Mouse (Mus musculus) heart, adult 8-10 months (tissue): ENCODE measurements around the gene Bcam. TPM values are rescaled to one million over a fixed set of nuclear protein-coding genes. Genes with fewer than 3 reads are reported as not detected.
"Not testable (repeated sequence)": the region's sequence is repeated elsewhere in the genome, so short reads cannot be mapped to it uniquely, and the experiment has no call there.

Source experiments
- DNase-seq: peaks from one replicate; pipeline ENCODE4 v3.0.0; 2022; ENCODE audit warnings: low spot score
- total RNA-seq, 4 experiments: library from RNA; stranded (reverse); gene quantifications; 2 replicates each; pipeline ENCODE4 v1.2.4; 2022

Gene Bcam
- 100 to 1,000 TPM; 185 to 199 (median 197) TPM for total RNA-seq

- DNase-seq = no peak
Measured at GRCm38 (mm10) chr7:19770984-19771391, at the start of gene Bcam. Gene Bcam (minus strand): TSS chr7:19771016.

DNA sequence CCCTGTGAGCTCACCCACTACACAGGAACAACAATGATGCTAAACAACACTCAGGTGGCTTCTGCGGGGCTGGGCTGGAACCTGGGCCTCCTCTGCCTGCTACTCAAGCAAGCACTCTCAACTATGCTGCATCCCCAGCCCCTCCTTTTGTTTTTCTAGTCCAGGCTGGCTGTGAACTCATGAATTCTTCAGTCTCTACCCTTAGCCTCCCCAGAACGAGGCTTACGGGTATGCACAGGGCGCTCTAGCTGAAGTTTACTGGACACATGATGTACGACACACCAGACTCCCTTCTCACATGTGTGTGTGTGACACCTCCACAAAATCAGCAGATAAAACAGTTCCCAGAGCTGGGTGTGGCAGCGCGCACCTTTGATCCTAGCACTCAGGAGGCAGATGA lies 48.1 kb upstream of the Bcam start:
- no peak for DNase-seq

GRCm38 (mm10) chr7:19818440-19818839 lies 47.6 kb upstream of the Bcam start:
- no peak for DNase-seq

- DNase-seq = peak; percentile 68
Measured at GRCm38 (mm10) chr7:19817382-19818105, 46.7 kb upstream of the Bcam start.

DNA sequence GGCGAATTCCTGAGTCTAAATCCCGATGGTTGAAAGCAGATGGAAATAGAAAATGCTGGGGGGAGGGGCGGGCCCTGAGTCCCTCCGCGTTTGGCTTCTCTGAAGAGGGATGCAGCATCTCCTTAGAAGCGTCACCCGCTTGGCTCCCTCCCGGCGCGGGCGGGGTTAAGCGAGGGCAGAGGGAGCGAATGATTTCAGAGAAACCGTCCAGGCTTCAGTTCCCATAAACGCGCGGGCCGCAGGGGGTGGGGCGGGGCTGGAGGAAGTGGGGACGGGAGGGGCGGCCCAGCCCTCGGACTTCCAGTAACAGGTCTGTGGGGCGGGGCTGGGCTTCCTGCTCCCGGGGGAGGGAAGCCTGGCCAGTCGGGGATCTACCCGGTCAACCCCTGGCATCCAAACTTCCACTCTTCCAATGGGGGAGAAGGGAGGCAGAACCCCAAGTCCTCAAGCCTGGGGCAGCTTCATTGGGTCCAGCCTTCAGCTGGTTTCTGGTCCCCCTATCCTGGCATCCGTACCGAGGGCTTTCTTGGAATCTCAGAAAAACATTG lies 45.5 kb upstream of the Bcam start:
- peak; percentile 88 for DNase-seq

DNA sequence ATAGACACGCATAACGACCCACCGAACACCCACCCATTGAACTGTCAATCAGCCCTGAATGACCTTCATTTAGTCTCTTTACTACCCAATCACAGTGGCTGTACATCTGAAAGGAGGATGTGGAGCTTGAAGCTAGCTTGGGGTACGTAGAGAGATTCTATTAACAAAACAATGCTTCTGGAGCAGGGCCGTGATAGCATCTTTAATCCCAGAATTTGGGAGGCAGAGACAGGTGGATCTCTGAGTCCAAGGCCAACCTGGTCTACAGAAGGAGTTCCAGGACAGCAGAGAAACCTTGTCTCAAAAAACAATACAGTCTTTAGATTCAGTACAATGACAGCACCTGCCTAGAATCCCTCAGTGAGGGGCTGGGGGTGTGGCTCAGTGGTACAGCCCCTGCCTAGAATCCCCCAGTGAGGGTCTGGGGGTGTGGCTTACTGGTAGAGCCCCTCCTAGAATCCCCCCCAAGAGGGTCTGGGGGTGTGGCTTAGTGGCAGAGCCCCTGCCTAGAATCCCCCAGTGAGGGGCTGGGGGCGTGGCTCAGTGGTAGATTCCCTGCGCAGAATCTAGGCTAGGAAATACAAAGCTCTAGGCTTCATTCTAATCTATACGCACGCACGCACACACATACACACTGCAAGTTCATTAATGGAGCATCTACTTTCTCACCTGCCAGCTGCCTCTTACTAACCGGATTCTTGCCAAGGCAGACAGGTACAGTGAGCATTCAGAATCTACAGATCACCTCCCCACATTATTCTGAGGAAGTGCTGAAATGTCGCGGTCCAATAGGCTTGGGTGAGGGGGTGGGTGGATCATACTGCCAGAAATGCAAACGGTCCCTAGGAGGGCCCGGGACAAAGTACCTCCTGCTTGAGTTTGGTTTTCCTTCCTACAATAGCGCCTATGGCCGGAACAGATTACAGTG lies 44.7 kb upstream of the Bcam start:
- no peak for DNase-seq

- DNase-seq = no peak
Measured at GRCm38 (mm10) chr7:19813579-19814122, 42.8 kb upstream of the Bcam start.

- DNase-seq = no peak
Measured at GRCm38 (mm10) chr7:19813161-19813560, 42.3 kb upstream of the Bcam start.

- DNase-seq = no peak
Measured at GRCm38 (mm10) chr7:19811114-19811513, 40.3 kb upstream of the Bcam start.

DNA sequence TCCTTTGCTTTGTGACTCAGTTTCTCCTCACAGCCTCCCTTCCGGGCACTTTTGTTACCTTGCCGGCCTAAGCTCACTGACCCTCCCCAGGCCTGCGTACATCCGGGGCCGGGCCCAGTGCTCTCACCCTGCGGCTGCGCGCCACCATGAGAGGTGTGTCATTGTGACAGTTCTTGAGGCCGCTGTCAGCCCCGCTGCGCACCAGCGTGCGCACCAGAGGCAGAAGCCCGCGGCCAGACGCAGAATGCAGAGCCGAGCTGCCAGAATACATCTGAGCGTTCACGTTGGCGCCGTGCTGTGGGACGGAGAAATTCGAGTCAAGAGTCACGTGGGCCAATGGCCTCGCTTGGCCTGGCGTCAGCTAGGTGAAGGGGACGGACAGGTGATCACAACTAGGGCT lies 38.6 kb upstream of the Bcam start:
- no peak for DNase-seq

GRCm38 (mm10) chr7:19806356-19806969 lies 35.6 kb upstream of the Bcam start:
- no peak for DNase-seq

GRCm38 (mm10) chr7:19802995-19803394 lies 32.2 kb upstream of the Bcam start:
- peak; percentile 72 for DNase-seq

GRCm38 (mm10) chr7:19800764-19801163 lies 29.9 kb upstream of the Bcam start:
- DNase-seq = peak; percentile 67

GRCm38 (mm10) chr7:19796697-19797588 lies 26.1 kb upstream of the Bcam start, which contains the start of gene Cblc:
Gene Cblc (minus strand): TSS chr7:19796809.
- peak; percentile 72 for DNase-seq

DNA sequence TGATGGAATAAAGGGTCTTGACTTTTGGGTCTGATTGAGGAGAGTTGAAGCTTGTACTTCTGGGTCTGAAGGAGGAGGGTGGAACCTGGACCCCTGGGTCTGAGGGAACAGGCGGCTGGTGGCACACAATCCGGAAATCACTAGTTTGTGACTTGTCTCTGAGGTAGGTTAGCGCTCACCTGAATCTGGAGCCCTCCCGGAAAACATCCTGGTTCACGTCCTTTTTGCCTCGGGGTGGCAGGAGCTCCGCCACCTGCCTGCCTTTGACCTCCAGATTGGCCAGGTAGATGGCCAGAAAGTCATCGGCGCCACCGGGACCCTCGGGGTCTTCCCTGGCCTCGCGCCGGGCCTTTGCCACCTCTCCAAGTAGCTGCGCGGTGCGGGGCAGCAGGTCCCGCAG lies 25.4 kb upstream of the Bcam start:
- DNase-seq = no peak

DNA sequence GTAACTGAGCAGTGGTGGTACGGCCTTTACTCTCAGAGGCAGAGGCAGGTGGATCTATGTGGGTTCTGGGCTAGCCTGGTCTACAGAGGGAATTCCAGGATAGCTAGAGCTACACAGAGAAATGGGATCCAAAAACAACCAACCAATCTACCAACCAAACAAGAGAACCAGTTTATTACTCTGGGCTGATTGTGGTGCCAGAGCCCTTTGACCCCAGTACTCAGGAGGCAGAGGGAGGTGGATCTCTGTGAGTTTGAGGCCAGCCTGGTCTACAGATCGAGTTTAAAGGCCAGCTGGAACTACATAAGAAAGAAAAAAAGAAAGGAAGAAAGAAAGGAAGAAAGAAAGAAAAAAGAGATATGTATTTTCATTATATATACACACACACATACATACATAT lies 24.4 kb upstream of the Bcam start:
- no peak for DNase-seq

DNA sequence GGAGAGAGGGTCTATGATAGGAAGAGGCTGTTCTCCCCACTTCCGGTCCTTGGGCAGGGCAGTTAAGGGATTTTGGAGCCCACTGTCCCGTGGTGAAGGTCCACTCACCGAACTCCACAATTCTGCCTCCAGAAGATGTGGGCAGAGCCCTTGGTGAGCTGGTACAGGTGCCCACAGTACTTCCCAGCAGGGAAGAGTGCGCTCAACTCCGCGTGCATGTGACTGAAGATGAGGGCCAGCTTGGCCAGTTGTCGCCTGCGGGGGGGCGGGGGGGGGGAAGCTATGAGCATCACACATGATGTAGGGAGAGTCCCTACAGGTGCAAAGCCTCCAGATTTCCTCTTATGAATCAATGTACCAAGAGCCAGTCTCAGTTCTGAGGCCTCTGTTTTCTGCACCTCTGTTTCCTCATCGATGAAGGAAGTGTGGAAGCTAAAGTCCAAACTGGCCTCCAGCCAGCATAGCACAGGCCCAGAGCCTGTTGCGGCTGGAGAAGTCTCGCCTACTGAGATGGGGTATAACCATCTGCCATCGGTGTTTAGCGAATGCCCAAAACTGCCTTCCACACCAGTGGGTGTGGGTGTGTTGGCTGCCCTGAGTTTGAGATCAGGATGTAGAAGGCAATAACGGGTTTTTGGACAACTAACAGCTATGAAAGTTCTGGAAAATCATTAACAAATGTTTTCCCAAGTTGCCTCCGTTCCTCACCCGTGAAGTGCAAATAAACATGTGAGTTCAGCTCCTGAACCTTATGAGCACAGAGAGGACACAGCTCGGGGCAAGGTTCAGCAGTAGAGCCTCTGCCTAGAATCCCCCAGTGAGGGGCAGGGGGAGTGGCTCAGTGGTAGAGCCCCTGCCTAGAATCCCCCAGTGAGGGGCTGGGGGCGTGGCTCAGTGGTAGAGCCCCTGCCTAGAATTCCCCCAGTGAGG lies 22.1 kb upstream of the Bcam start:
- DNase-seq = no peak

DNA sequence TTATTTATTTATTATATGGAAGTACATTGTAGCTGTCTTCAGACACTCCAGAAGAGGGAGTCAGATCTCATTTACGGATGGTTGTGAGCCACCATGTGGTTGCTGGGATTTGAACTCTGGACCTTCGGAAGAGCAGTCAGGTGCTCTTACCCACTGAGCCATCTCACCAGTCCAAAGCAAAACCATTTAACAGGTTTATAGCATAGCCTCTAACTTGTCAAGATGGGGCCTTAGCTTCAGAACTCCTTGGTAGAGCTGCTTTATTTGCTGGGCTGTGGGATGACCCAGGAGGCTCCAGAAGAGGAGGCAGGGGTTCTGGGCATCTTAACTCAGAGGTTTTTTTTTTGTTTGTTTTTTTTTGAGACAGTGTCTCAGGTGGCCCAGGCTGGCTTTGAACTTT lies 20.7 kb upstream of the Bcam start:
- DNase-seq = not testable (repeated sequence)

- peak; percentile 88 for DNase-seq
Measured at GRCm38 (mm10) chr7:19789904-19790347, 19.1 kb upstream of the Bcam start.
